ENCODE assay signal across 8 mouse cellular contexts in the genomic region with DNA sequence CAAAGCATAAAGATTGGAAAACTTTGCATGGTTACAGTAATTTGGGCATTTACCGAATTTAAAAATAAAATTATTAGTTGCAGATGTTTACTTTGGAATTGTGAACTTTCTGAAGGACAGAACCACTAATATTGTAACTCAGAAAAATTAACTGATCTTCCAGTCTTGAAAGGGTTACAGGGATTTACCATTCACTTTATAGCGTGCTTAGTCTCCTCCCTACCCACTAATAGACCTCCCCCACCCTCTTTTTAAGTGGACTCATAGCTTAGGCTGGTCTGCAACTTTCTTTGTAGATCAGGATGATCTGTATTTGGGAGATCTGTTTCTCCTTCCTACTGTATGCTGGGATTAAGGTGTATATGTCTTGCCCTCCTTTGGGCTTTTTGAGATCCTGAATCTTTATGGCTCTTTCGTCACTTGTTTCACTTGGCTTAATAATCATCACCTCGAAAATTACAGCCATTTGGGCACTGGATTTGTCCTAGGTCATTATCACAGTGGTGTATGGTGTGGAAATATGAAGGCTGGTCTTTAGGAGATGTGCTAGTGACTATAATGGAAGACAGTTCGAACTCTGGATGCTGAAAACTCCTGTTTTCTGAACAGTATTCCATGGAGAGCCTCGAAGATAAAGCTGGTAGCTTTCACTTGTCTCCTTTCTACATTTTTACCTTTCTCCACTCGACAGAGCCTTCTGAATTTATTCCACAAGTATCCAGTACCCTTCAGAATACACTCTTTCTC. TPM values are rescaled to one million over a fixed set of nuclear protein-coding genes. Genes with fewer than 3 reads are reported as not detected.
DNase-seq lines count a peak whose midpoint lies in the region; ATAC-seq lines count a peak whose summit lies in the region.
"Had no signal": no experiment of that assay in that cellular context is flagged by ENCODE, and none has a peak within 500 bp of the region (broad histone marks: within the 10 kb centered on the region; RNA-seq: fewer than 3 reads in every experiment).

No protein-coding gene starts in this region.

- no peaks in the 10 kb centered on the region for H3K27me3 ChIP-seq in neural tube, embryonic 11.5 days (ENCODE audit: control insufficient read depth, insufficient read depth, low read length)
- H3K27me3 ChIP-seq in forebrain, embryonic 12.5 days, result no peaks in the 10 kb centered on the region
- no peaks in the 10 kb centered on the region for H3K27me3 ChIP-seq in liver, embryonic 13.5 days

- DNase-seq in neural tube, embryonic 11.5 days (ENCODE audit: low spot score), result no peak
- DNase-seq in neural tube, embryonic 10.5 days (ENCODE audit: extremely low spot score, low spot score), result no peak
- no peak for DNase-seq in liver, embryonic 13.5 days
- DNase-seq in urinary bladder, adult 18-20 months (ENCODE audit: low spot score in 2 of 2), result no peak
- no peak for DNase-seq in urinary bladder, adult 2 months (ENCODE audit: low spot score)
- no peak for DNase-seq in thymus, postnatal 4 days
- DNase-seq: kidney, adult 2 months had no signal

- peak overlapping the region; percentile 67 for H3K27ac ChIP-seq in neural tube, embryonic 11.5 days (ENCODE audit: low read depth, low read length)
- peak overlapping the region; percentile 77 for H3K27ac ChIP-seq in forebrain, embryonic 12.5 days
- peak overlapping the region; percentile 98 for H3K27ac ChIP-seq in liver, embryonic 13.5 days

- H3K4me1 ChIP-seq in neural tube, embryonic 11.5 days (ENCODE audit: control insufficient read depth, insufficient read depth, low read length), result peaks cover 13% of the 10 kb centered on the region; the same call in 1 of the 2 replicates
- peaks cover 30% of the 10 kb centered on the region for H3K4me1 ChIP-seq in forebrain, embryonic 12.5 days
- H3K4me1 ChIP-seq in liver, embryonic 13.5 days (replicated peaks), result peaks cover 52% of the 10 kb centered on the region

- peak overlapping the region; percentile 73 for H3K4me2 ChIP-seq in neural tube, embryonic 11.5 days (ENCODE audit: low read depth)
- H3K4me2 ChIP-seq in forebrain, embryonic 12.5 days, result peak overlapping the region; percentile 58
- peak overlapping the region; percentile 65 for H3K4me2 ChIP-seq in liver, embryonic 13.5 days

- no peaks in the 10 kb centered on the region for H3K36me3 ChIP-seq in neural tube, embryonic 11.5 days (ENCODE audit: control insufficient read depth, insufficient read depth, low read length)
- H3K36me3 ChIP-seq in forebrain, embryonic 12.5 days (replicated peaks), result no peaks in the 10 kb centered on the region
- H3K36me3 ChIP-seq in liver, embryonic 13.5 days, result no peaks in the 10 kb centered on the region

- no peak for ATAC-seq in neural tube, embryonic 11.5 days (ENCODE audit: insufficient read depth, low FRiP score, low TSS enrichment)
- ATAC-seq in forebrain, embryonic 12.5 days (ENCODE audit: low FRiP score), result no peak
- ATAC-seq in liver, embryonic 13.5 days (ENCODE audit: low read depth), result no peak

- peak overlapping the region; percentile 42 for H3K4me3 ChIP-seq in neural tube, embryonic 11.5 days (ENCODE audit: low read depth, low read length)
- H3K4me3 ChIP-seq in forebrain, embryonic 12.5 days (replicated peaks), result peak overlapping the region; percentile 50
- peak overlapping the region; percentile 63 for H3K4me3 ChIP-seq in liver, embryonic 13.5 days (replicated peaks)

- H3K9ac ChIP-seq in neural tube, embryonic 11.5 days (ENCODE audit: low read length), result peak overlapping the region; percentile 67
- H3K9ac ChIP-seq in forebrain, embryonic 12.5 days, result peak overlapping the region; percentile 63
- peak overlapping the region; percentile 84 for H3K9ac ChIP-seq in liver, embryonic 13.5 days

- H3K9me3 ChIP-seq in neural tube, embryonic 11.5 days (ENCODE audit: control insufficient read depth, low read length), result no peaks in the 10 kb centered on the region
- H3K9me3 ChIP-seq in forebrain, embryonic 12.5 days, result no peaks in the 10 kb centered on the region
- no peaks in the 10 kb centered on the region for H3K9me3 ChIP-seq in liver, embryonic 13.5 days (replicated peaks)

- WGBS in neural tube, embryonic 11.5 days, result 21% methylated on average over 7 of the region's 7 CpGs
- WGBS in forebrain, embryonic 12.5 days, result 20% methylated on average over 7 of the region's 7 CpGs
- WGBS in liver, embryonic 13.5 days (ENCODE audit: insufficient replicate concordance), result 14% methylated on average over 7 of the region's 7 CpGs

RNA-seq across cellular contexts. Expression of a gene that starts 1.0 kb away (rescaled TPM):
- 3.3 and 4.3 TPM in 2 replicates for polyA plus RNA-seq in neural tube, embryonic 11.5 days (2014; fragmentation: Nextera tagmentation; extraction: Ambion mirVana)
- polyA plus RNA-seq in forebrain, embryonic 12.5 days (2016; fragmentation: Nextera tagmentation; extraction: Ambion mirVana), result 7.2 and 8.3 TPM in 2 replicates
- polyA plus RNA-seq in liver, embryonic 13.5 days (2015; fragmentation: Nextera tagmentation; extraction: Ambion mirVana), result 10.3 and 17.1 TPM in 2 replicates
- 0.40 and 0.90 TPM in 2 replicates for polyA plus RNA-seq in urinary bladder, adult 2 months (2012; rRNA removed)

RNA-seq across cellular contexts. Expression of a gene that starts 2.5 kb away (rescaled TPM):
- polyA plus RNA-seq in neural tube, embryonic 11.5 days (2014; fragmentation: Nextera tagmentation; extraction: Ambion mirVana), result 1.6 and 2.1 TPM in 2 replicates
- 9.3 and 10.7 TPM in 2 replicates for polyA plus RNA-seq in forebrain, embryonic 12.5 days (2016; fragmentation: Nextera tagmentation; extraction: Ambion mirVana)
- polyA plus RNA-seq in liver, embryonic 13.5 days (2015; fragmentation: Nextera tagmentation; extraction: Ambion mirVana), result 7.7 and 13.6 TPM in 2 replicates
- 1.3 and 5.2 TPM in 2 replicates for polyA plus RNA-seq in urinary bladder, adult 2 months (2012; rRNA removed)

RNA-seq across cellular contexts. Expression of a gene that starts 5.4 kb away (rescaled TPM):
- 3.4 and 6.8 TPM in 2 replicates for polyA plus RNA-seq in neural tube, embryonic 11.5 days (2014; fragmentation: Nextera tagmentation; extraction: Ambion mirVana)
- 7.2 and 8.7 TPM in 2 replicates for polyA plus RNA-seq in forebrain, embryonic 12.5 days (2016; fragmentation: Nextera tagmentation; extraction: Ambion mirVana)
- polyA plus RNA-seq in liver, embryonic 13.5 days (2015; fragmentation: Nextera tagmentation; extraction: Ambion mirVana), result 3.8 and 5.9 TPM in 2 replicates
- 27.8 and 30.5 TPM in 2 replicates for polyA plus RNA-seq in urinary bladder, adult 2 months (2012; rRNA removed)

RNA-seq across cellular contexts. Expression of a gene that starts 6.9 kb away (rescaled TPM):
- 0.82 and 1.3 TPM in 2 replicates for polyA plus RNA-seq in neural tube, embryonic 11.5 days (2014; fragmentation: Nextera tagmentation; extraction: Ambion mirVana)
- polyA plus RNA-seq in forebrain, embryonic 12.5 days (2016; fragmentation: Nextera tagmentation; extraction: Ambion mirVana), result 0.87 and 0.95 TPM in 2 replicates
- 1.7 TPM in 2 replicates for polyA plus RNA-seq in liver, embryonic 13.5 days (2015; fragmentation: Nextera tagmentation; extraction: Ambion mirVana)
- polyA plus RNA-seq in urinary bladder, adult 2 months (2012; rRNA removed), result 0.60 and 0.69 TPM in 2 replicates

RNA-seq across cellular contexts. Expression of a gene that starts 7.6 kb away (rescaled TPM):
- polyA plus RNA-seq in neural tube, embryonic 11.5 days (2014; fragmentation: Nextera tagmentation; extraction: Ambion mirVana), result 0.51 and 1.4 TPM in 2 replicates
- 0.99 and 1.5 TPM in 2 replicates for polyA plus RNA-seq in forebrain, embryonic 12.5 days (2016; fragmentation: Nextera tagmentation; extraction: Ambion mirVana)
- polyA plus RNA-seq in liver, embryonic 13.5 days (2015; fragmentation: Nextera tagmentation; extraction: Ambion mirVana), result 1.1 and 2.1 TPM in 2 replicates
- polyA plus RNA-seq in urinary bladder, adult 2 months (2012; rRNA removed), result 0.44 and 0.78 TPM in 2 replicates
